Mouse (Mus musculus) hindbrain, embryonic 11.5 days (tissue): ENCODE data around the gene Rapgefl1. TPM values are rescaled to one million over a fixed set of nuclear protein-coding genes. Genes with fewer than 3 reads are reported as not detected.

ENCODE experiments used
- ATAC-seq: fragments of 200-750 bp; cut with Nextera tagmentation; 2 replicates; pipeline ENCODE4 v1.8.0; 2017; ENCODE audit warnings: mild to moderate bottlenecking, moderate TSS enrichment, moderate library complexity; ENCODE audit not compliant: low FRiP score
- DNase-seq: peaks from one replicate; pipeline ENCODE4 v3.0.0-alpha.2; 2015; ENCODE audit warnings: low spot score
- H3K27ac ChIP-seq: fragments of 300-500 bp; sonication (generic); 2 replicates; pipeline ENCODE4 v1.5.1; 2014; ENCODE audit warnings: mild to moderate bottlenecking, low read depth, low read length
- H3K27me3 ChIP-seq: fragments of 300-500 bp; sonication (generic); 2 replicates; pipeline ENCODE4 v1.6.1; 2014; ENCODE audit warnings: mild to moderate bottlenecking, low read length, moderate library complexity, mixed read lengths; ENCODE audit not compliant: control insufficient read depth, insufficient read depth
- H3K36me3 ChIP-seq: fragments of 300-500 bp; sonication (generic); 2 replicates; pipeline ENCODE4 v1.6.1; 2014; ENCODE audit warnings: mild to moderate bottlenecking, low read length, moderate library complexity, mixed read lengths; ENCODE audit not compliant: control insufficient read depth, insufficient read depth
- H3K4me1 ChIP-seq: fragments of 300-500 bp; sonication (generic); replicated peaks from 2 replicates; pipeline ENCODE4 v1.6.1; 2014; ENCODE audit warnings: low read length, mixed read lengths; ENCODE audit not compliant: control insufficient read depth, insufficient read depth
- H3K4me2 ChIP-seq: fragments of 300-500 bp; sonication (generic); replicated peaks from 2 replicates; pipeline ENCODE4 v1.6.1; 2014; ENCODE audit warnings: mild to moderate bottlenecking, low read depth, low read length
- H3K4me3 ChIP-seq: fragments of 300-500 bp; sonication (generic); 2 replicates; pipeline ENCODE4 v1.5.1; 2014; ENCODE audit warnings: low read depth, low read length
- H3K9ac ChIP-seq: fragments of 300-500 bp; sonication (generic); 2 replicates; pipeline ENCODE4 v1.6.1; 2014; ENCODE audit warnings: low read depth, low read length
- H3K9me3 ChIP-seq: fragments of 300-500 bp; sonication (generic); 2 replicates; pipeline ENCODE4 v1.6.1; 2016; ENCODE audit warnings: low read length; ENCODE audit not compliant: control insufficient read depth
- WGBS: fragments of 180-500 bp; shearing (Covaris S2); extraction: QIAGEN DNeasy Blood & Tissue Kit; methylation state at CpG from one replicate; pipeline ENCODE4 v1.1.7; 2014; 5-methylcytosine and 5-hydroxymethylcytosine counted together
- polyA plus RNA-seq: library from polyadenylated mRNA; unstranded; fragments of >200 nt; fragmentation: Nextera tagmentation; extraction: Ambion mirVana; gene quantifications from 2 replicates; pipeline ENCODE4 v1.2.1, GENCODE M21; 2014

The Rapgefl1 gene
- polyA plus RNA-seq, 1 experiment from 2014 or later = 2.2 TPM

GRCm38 (mm10) chr11:98873900-98874299, 37.3 kb downstream of the Rapgefl1 start:
- H3K4me1 ChIP-seq = no peaks in the 10 kb centered on the region
- H3K27me3 ChIP-seq = no peaks in the 10 kb centered on the region
- no peak overlapping the region for H3K4me3 ChIP-seq
- no peaks in the 10 kb centered on the region for H3K36me3 ChIP-seq
- no peaks in the 10 kb centered on the region for H3K9me3 ChIP-seq
- DNase-seq (no peak), ATAC-seq (no peak)
- H3K27ac ChIP-seq = no peak overlapping the region
- H3K4me2 ChIP-seq = no peak overlapping the region
- no peak overlapping the region for H3K9ac ChIP-seq
- 96% methylated on average over 9 of the region's 9 CpGs for WGBS

- DNase-seq (no peak), ATAC-seq (no peak)
- Histone ChIP-seq H3K27ac (no peak overlapping the region), H3K9me3 (no peaks in the 10 kb centered on the region), H3K4me2 (no peak overlapping the region), H3K27me3 (no peaks in the 10 kb centered on the region), H3K4me1 (no peaks in the 10 kb centered on the region), H3K36me3 (no peaks in the 10 kb centered on the region), H3K9ac (no peak overlapping the region), H3K4me3 (no peak overlapping the region)
- WGBS = 75% methylated on average over 9 of the region's 9 CpGs
Observed at GRCm38 (mm10) chr11:98877001-98877400, 40.4 kb downstream of the Rapgefl1 start.

GRCm38 (mm10) chr11:98887703-98888102, 51.1 kb downstream of the Rapgefl1 start:
- Histone ChIP-seq H3K36me3 (0 out of 2 replicates have a peak, but pooled peaks cover 5% of the 10 kb centered on the region), H3K27me3 (no peaks in the 10 kb centered on the region), H3K4me2 (no peak overlapping the region), H3K4me3 (no peak overlapping the region), H3K4me1 (no peaks in the 10 kb centered on the region; the same call in 1 of the 2 replicates), H3K9ac (no peak overlapping the region), H3K27ac (no peak overlapping the region), H3K9me3 (no peaks in the 10 kb centered on the region)
- WGBS = 95% methylated on average over 3 of the region's 3 CpGs
- no peak for ATAC-seq
- no peak for DNase-seq

DNA sequence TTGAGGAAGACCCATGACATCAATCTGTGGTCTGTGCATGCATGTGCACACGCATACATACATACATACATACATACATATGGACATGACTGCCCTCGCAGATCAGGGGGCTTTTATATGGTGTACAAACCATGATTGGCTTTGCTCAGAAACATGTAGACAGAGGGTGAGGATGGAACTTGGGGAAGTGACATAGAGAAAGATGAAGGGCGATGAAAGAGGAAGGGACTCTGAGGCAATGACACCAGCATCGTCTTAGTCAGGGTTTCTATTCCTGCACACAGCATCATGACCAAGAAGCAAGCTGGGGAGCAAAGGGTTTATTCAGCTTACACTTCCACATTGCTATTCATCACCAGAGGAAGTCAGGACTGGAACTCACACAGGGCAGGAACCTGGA, 52.5 kb downstream of the Rapgefl1 start:
- H3K27ac ChIP-seq = no peak overlapping the region
- no peaks in the 10 kb centered on the region for H3K9me3 ChIP-seq
- no peaks in the 10 kb centered on the region; the same call in 1 of the 2 replicates for H3K4me1 ChIP-seq
- peaks cover 11% of the 10 kb centered on the region for H3K36me3 ChIP-seq
- DNase-seq (no peak), ATAC-seq (no peak)
- H3K27me3 ChIP-seq = no peaks in the 10 kb centered on the region
- H3K4me3 ChIP-seq = no peak overlapping the region
- 95% methylated on average over 4 of the region's 4 CpGs for WGBS
- H3K4me2 ChIP-seq = no peak overlapping the region
- no peak overlapping the region for H3K9ac ChIP-seq

DNA sequence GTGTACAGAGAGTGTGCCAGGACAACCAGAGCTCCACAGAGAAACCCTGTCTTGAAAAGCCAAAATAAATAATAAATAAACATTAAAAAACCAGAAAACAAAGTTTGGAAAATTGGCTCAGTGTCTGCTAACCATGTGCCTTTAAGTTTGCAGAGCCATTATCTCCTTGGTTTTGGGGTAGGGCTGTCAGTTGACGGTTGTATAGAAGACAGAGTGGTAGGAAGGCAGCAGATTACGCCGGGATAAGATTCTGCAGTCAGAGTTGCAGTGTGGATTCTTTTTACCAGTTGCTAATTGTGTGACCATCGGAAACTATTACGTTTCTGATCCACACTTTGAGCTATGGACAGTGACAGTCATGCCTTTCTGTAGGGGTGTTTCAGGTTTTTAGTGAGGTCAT, 53.4 kb downstream of the Rapgefl1 start:
- no peak for DNase-seq
- Histone ChIP-seq H3K27ac (no peak overlapping the region), H3K9me3 (no peaks in the 10 kb centered on the region), H3K27me3 (no peaks in the 10 kb centered on the region), H3K4me2 (no peak overlapping the region), H3K4me3 (no peak overlapping the region), H3K36me3 (peaks cover 11% of the 10 kb centered on the region), H3K4me1 (no peaks in the 10 kb centered on the region; the same call in 1 of the 2 replicates), H3K9ac (no peak overlapping the region)
- ATAC-seq = no peak
- WGBS = 94% methylated on average over 5 of the region's 5 CpGs

- Histone ChIP-seq H3K4me3 (no peak overlapping the region), H3K9ac (no peak overlapping the region), H3K4me2 (no peak overlapping the region), H3K27ac (no peak overlapping the region), H3K4me1 (no peaks in the 10 kb centered on the region; the same call in 1 of the 2 replicates), H3K27me3 (no peaks in the 10 kb centered on the region), H3K9me3 (no peaks in the 10 kb centered on the region), H3K36me3 (peaks cover 16% of the 10 kb centered on the region)
- WGBS = 64% methylated on average over 5 of the region's 5 CpGs
- no peak for ATAC-seq
- no peak for DNase-seq
Observed at GRCm38 (mm10) chr11:98892426-98892825, 55.8 kb downstream of the Rapgefl1 start.

GRCm38 (mm10) chr11:98900529-98901125, 64.0 kb downstream of the Rapgefl1 start:
- Histone ChIP-seq H3K27ac (no peak overlapping the region), H3K4me1 (peaks cover 6% of the 10 kb centered on the region; the same call in 1 of the 2 replicates), H3K9ac (no peak overlapping the region), H3K4me2 (no peak overlapping the region), H3K9me3 (no peaks in the 10 kb centered on the region), H3K27me3 (no peaks in the 10 kb centered on the region), H3K4me3 (no peak overlapping the region), H3K36me3 (peaks cover 13% of the 10 kb centered on the region)
- WGBS = 87% methylated on average over 12 of the region's 12 CpGs
- no peak for ATAC-seq
- DNase-seq = no peak

- H3K36me3 ChIP-seq = peaks cover 9% of the 10 kb centered on the region
- H3K4me1 ChIP-seq = peaks cover 6% of the 10 kb centered on the region; the same call in 1 of the 2 replicates
- peak overlapping the region; percentile 8; the same call in 1 of the 2 replicates for H3K27ac ChIP-seq
- H3K4me3 ChIP-seq = no peak overlapping the region
- no peaks in the 10 kb centered on the region for H3K9me3 ChIP-seq
- DNase-seq (peak; percentile 47), ATAC-seq (no peak)
- 0 out of 2 replicates have a peak overlapping the region, but pooled peaks have one; percentile 15 for H3K9ac ChIP-seq
- H3K4me2 ChIP-seq = 0 out of 2 replicates have a peak overlapping the region, but pooled peaks have one; percentile 7
- H3K27me3 ChIP-seq = no peaks in the 10 kb centered on the region
- 5% methylated on average over 10 of the region's 10 CpGs for WGBS
Observed at GRCm38 (mm10) chr11:98902621-98903245, 66.1 kb downstream of the Rapgefl1 start.
